Mouse (Mus musculus): ENCODE measurements around the gene Zfp536. TPM values are rescaled to one million over a fixed set of nuclear protein-coding genes. Genes with fewer than 3 reads are reported as not detected.

The Zfp536 gene
- polyA plus RNA-seq, 1 experiment from 2014 or later = 36.0 TPM

DNA sequence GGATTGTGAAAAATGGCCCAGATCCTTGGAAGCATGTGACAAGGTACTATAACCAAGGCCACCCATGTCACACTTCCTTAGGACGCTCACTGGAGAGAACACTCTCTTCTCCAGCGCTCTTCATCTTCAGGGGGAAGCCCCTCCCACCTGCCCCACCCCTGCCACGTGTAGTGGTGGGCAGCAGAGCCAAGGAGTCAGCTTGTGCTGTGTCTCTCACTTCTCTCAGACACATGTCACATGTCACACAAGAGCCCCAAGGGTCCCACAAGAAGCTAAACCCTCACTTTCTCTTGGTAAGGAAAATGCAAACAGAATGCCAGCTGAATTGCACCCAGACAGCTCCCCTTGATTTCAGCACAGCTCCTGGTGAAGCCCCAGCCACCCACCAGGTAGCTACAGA lies 213.6 kb downstream of the Zfp536 start:
- Histone ChIP-seq H3K36me3 (no peaks in the 10 kb centered on the region), H3K4me2 (replicated peaks) (no peak overlapping the region), H3K27me3 (no peaks in the 10 kb centered on the region), H3K27ac (replicated peaks) (no peak overlapping the region), H3K4me1 (peaks cover 44% of the 10 kb centered on the region), H3K4me3 (no peak overlapping the region), H3K9ac (replicated peaks) (no peak overlapping the region), H3K9me3 (no peaks in the 10 kb centered on the region)
- ATAC-seq (replicated peaks) = peak; percentile 48
- 43% methylated on average over 3 of the region's 3 CpGs for WGBS

DNA sequence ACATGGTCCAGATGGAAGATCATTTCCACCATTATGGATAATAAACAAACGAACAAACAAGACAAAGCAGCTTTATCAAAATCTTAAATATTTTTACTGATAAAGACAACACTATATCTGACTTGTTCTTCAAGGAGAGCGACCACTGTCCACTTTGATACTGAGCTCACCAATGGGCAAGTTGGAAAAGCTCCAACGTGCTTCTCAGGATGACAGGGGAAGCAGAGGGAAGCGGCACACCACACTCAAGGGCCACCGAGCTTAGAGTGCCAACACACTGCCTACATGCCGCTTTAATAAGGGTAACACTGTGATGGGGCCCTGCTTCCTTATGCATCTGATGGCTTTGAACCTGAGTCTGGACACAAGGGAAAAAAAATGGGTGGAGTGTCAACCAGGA lies 214.1 kb downstream of the Zfp536 start:
- no peaks in the 10 kb centered on the region for H3K9me3 ChIP-seq
- ATAC-seq (replicated peaks) = peak; percentile 5; the same call in 1 of the 2 replicates

DNA sequence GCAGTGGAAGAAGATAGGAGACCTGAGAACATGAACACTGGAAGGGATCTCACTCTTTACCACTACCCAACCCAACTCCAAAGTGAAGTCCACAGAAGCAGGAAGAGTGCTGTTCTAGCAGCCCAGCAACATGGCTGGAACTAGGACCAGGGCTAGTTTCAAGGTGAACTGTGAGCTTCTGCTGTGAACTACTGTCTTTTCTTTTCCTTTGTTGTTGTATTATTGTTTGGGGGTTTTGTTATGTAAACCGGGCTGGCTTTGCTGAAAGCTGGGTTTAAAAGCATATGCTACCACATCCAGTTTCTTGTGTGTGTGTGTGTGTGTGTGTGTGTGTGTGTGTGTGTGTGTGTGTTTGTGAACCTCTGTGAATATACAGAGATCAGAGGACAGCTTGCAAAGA lies 216.6 kb downstream of the Zfp536 start:
- Histone ChIP-seq H3K4me3 (no peak overlapping the region), H3K27ac (replicated peaks) (no peak overlapping the region), H3K9ac (replicated peaks) (no peak overlapping the region), H3K27me3 (no peaks in the 10 kb centered on the region), H3K4me2 (replicated peaks) (no peak overlapping the region), H3K9me3 (no peaks in the 10 kb centered on the region), H3K4me1 (peaks cover 25% of the 10 kb centered on the region), H3K36me3 (no peaks in the 10 kb centered on the region)
- 63% methylated on average over 1 of the region's 1 CpGs for WGBS
- ATAC-seq (replicated peaks) = no peak

More for the DNA sequence above, 214.1 kb downstream of the Zfp536 start:
- H3K27me3 ChIP-seq = no peaks in the 10 kb centered on the region
- WGBS = 75% methylated on average over 6 of the region's 6 CpGs
- H3K4me3 ChIP-seq = no peak overlapping the region
- peaks cover 39% of the 10 kb centered on the region for H3K4me1 ChIP-seq
- no peaks in the 10 kb centered on the region for H3K36me3 ChIP-seq
- no peak overlapping the region for H3K9ac ChIP-seq (replicated peaks)
- H3K4me2 ChIP-seq (replicated peaks) = no peak overlapping the region
- H3K27ac ChIP-seq (replicated peaks) = no peak overlapping the region

DNA sequence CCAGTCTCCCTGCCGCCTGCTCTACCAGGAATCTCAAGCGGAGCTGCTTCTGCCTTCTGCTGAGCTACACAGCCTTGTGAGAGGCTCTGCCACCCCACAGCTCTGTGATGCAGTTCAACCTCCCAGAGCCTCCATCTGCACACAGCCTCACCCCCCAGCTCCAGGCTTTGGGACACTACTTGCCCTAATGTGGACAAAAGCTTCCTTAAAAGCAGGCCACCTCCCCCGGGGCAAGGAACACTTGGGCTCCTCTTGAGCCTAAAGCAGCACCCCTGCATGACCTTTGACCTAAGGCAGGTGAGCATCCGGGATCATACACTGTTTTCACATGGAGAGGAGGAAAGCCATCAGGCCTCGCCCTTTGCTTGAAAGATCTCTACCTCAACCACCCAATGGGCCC lies 219.0 kb downstream of the Zfp536 start:
- H3K9ac ChIP-seq (replicated peaks) = no peak overlapping the region
- H3K36me3 ChIP-seq = no peaks in the 10 kb centered on the region
- no peak overlapping the region for H3K4me3 ChIP-seq
- no peak overlapping the region for H3K4me2 ChIP-seq (replicated peaks)
- no peak overlapping the region for H3K27ac ChIP-seq (replicated peaks)
- no peaks in the 10 kb centered on the region for H3K27me3 ChIP-seq
- 66% methylated on average over 5 of the region's 5 CpGs for WGBS
- peaks cover 10% of the 10 kb centered on the region for H3K4me1 ChIP-seq
- no peak for ATAC-seq (replicated peaks)
- H3K9me3 ChIP-seq = no peaks in the 10 kb centered on the region

DNA sequence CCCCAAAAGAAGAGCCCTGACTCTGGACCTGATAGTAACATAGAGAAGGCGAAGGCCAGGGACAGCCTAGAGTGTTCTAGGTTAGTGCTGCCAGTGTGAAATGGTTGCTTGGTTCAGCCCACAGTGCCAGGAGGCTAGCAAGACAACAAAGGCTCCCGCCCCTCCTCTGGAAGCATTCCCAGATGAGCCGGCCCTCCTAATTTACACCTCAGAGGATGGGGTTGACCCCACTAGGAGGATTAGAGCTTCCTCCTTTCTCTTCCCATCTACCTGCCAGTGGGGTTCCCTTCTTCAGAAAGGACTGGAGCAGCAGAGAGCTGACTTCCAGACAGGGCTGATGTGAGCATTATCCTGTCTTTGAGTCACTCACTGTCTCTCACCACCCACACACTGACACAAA lies 219.8 kb downstream of the Zfp536 start:
- Histone ChIP-seq H3K9me3 (no peaks in the 10 kb centered on the region), H3K27me3 (no peaks in the 10 kb centered on the region), H3K36me3 (no peaks in the 10 kb centered on the region), H3K4me3 (no peak overlapping the region), H3K4me1 (peaks cover 10% of the 10 kb centered on the region), H3K9ac (replicated peaks) (no peak overlapping the region), H3K27ac (replicated peaks) (no peak overlapping the region; the same call in 1 of the 2 replicates), H3K4me2 (replicated peaks) (no peak overlapping the region)
- peak; percentile 39; the same call in 1 of the 2 replicates for ATAC-seq (replicated peaks)
- WGBS = 27% methylated on average over 3 of the region's 3 CpGs

DNA sequence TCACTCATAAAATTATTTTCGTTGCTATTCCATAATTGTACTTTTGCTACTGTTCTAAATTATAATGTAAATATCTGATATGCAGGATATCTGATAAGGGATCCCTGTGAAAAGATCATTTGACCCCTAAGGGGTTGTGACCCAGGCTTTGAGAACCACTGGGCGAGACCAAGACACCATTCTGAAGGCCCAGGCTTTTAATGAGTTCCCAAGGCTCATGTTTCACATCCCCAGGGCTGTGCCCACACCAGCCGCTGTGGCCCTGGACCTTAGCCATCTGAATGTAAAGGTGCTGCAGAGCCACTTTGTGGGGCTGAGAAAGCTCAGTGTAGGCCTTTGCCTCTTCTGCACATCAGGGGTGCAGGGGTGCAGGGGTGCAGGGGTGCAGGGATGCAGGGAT lies 221.1 kb downstream of the Zfp536 start:
- Histone ChIP-seq H3K4me1 (peaks cover 10% of the 10 kb centered on the region), H3K9ac (replicated peaks) (no peak overlapping the region), H3K4me2 (replicated peaks) (no peak overlapping the region), H3K36me3 (no peaks in the 10 kb centered on the region), H3K27me3 (no peaks in the 10 kb centered on the region), H3K4me3 (no peak overlapping the region), H3K27ac (replicated peaks) (no peak overlapping the region), H3K9me3 (no peaks in the 10 kb centered on the region)
- WGBS = 73% methylated on average over 3 of the region's 3 CpGs
- ATAC-seq (replicated peaks) = no peak

DNA sequence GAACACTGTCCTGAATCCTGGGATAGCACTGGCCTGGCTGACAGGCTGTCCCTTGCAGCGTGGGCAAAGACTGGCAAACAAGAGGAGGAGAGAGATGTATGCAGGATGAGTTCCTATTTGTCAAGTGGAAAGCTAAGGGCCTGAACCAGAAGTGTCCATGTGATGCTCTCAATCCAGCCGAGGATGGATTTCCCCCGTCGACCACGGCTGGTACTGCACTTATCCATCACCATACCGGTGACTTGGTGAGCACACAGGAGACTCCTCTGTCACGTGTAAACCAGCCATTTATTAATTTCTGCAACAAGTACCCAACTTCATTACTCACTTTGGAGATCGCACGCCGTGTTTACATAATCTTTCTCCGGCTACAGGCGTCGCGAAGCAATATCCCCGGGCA lies 224.6 kb downstream of the Zfp536 start:
- H3K9ac ChIP-seq (replicated peaks) = no peak overlapping the region
- ATAC-seq (replicated peaks) = no peak
- peaks cover 4% of the 10 kb centered on the region for H3K4me1 ChIP-seq
- WGBS = 70% methylated on average over 15 of the region's 15 CpGs
- H3K27me3 ChIP-seq = no peaks in the 10 kb centered on the region
- no peaks in the 10 kb centered on the region for H3K9me3 ChIP-seq
- H3K36me3 ChIP-seq = no peaks in the 10 kb centered on the region
- no peak overlapping the region for H3K27ac ChIP-seq (replicated peaks)
- no peak overlapping the region for H3K4me2 ChIP-seq (replicated peaks)
- no peak overlapping the region for H3K4me3 ChIP-seq

DNA sequence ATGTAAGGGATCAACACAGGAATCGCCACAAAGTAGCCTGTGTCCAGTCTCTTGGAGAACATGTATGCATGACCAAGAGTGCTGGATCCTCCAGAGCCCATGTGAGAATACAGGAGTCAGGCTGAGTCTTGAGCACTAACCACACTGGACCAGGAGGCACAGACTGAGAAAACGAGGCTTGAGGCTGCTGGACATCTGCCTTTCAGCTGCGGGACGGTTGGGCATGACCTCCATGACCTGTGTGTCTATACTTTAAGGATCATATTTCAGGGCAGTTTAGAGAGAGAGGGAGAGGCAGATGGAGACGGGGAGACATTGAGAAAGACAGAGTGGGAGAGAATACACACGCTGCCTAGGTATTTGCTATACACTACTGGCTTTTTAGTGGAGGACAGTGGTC lies 229.4 kb downstream of the Zfp536 start:
- H3K27me3 ChIP-seq = no peaks in the 10 kb centered on the region
- no peaks in the 10 kb centered on the region for H3K9me3 ChIP-seq
- ATAC-seq (replicated peaks) = no peak
- H3K9ac ChIP-seq (replicated peaks) = no peak overlapping the region
- H3K27ac ChIP-seq (replicated peaks) = no peak overlapping the region
- no peaks in the 10 kb centered on the region for H3K4me1 ChIP-seq
- no peak overlapping the region for H3K4me3 ChIP-seq
- 47% methylated on average over 6 of the region's 6 CpGs for WGBS
- H3K36me3 ChIP-seq = no peaks in the 10 kb centered on the region
- H3K4me2 ChIP-seq (replicated peaks) = no peak overlapping the region

DNA sequence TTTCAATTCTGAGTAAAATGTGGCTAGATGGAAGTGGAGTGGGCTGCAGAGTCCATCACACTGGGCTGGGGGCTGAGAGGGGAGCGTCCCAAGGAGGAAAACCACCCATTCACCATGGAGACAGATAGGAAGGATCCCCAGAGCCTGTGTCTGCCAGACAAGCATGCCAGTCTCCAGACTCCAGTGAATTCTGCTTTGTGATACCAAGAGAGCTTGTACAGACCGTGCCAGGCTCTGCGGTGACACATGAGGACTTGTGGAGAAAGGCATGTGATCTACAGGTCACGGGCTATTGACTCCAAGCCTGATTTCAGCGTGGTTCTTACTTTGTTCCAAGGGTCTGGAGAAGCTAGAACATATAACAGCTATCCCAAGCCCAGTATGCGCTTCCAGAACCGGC lies 230.5 kb downstream of the Zfp536 start:
- Histone ChIP-seq H3K9ac (replicated peaks) (no peak overlapping the region), H3K4me1 (no peaks in the 10 kb centered on the region), H3K27me3 (no peaks in the 10 kb centered on the region), H3K4me3 (no peak overlapping the region), H3K27ac (replicated peaks) (no peak overlapping the region), H3K36me3 (no peaks in the 10 kb centered on the region), H3K9me3 (no peaks in the 10 kb centered on the region), H3K4me2 (replicated peaks) (no peak overlapping the region)
- ATAC-seq (replicated peaks) = no peak
- 89% methylated on average over 7 of the region's 7 CpGs for WGBS

DNA sequence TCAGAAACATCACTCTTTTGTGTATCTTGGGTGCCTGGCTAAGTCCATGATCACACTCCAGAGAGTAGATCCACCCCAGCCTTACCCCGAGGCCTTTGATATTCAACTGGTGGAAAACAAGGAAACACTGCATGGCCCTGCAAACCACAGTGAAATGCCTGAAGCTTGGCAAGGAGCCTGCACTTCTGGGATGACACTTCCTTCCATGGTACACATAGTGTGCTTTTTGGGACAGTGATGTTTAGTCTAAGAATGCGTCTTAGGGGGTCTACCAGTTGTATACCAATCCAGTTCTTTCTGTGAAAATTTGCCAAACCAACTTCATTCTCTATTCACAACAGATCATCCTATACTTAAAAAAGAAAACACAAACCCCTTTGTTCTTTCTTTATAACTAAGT lies 242.3 kb downstream of the Zfp536 start:
- no peaks in the 10 kb centered on the region for H3K36me3 ChIP-seq
- no peak overlapping the region for H3K4me3 ChIP-seq
- no peak overlapping the region for H3K4me2 ChIP-seq (replicated peaks)
- peaks cover 17% of the 10 kb centered on the region for H3K4me1 ChIP-seq
- ATAC-seq (replicated peaks) = no peak
- H3K27me3 ChIP-seq = no peaks in the 10 kb centered on the region
- no peak overlapping the region for H3K27ac ChIP-seq (replicated peaks)
- no peaks in the 10 kb centered on the region for H3K9me3 ChIP-seq
- H3K9ac ChIP-seq (replicated peaks) = no peak overlapping the region
- 82% methylated on average over 2 of the region's 2 CpGs for WGBS

DNA sequence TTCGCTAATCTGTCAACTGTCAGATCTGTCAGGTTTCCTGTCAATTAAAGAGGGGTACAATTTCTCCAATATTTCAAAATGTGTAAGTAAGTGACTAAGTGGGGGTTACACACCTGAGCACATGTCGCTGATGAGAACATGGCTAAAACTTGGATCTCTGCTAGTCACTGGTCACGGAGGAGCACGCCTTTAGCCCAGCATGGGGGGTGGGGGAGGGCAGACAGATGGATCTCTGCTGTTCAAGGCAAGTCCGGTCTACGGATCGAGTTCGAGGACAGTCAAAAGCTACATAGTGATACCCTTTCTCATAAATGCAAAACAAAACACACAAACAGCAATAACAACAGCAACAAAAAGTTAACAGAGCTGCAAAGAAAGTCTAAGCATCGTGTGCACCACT lies 245.1 kb downstream of the Zfp536 start:
- no peak overlapping the region for H3K9ac ChIP-seq (replicated peaks)
- no peak overlapping the region for H3K4me3 ChIP-seq
- H3K9me3 ChIP-seq = no peaks in the 10 kb centered on the region
- no peak overlapping the region for H3K27ac ChIP-seq (replicated peaks)
- 88% methylated on average over 9 of the region's 9 CpGs for WGBS
- H3K4me2 ChIP-seq (replicated peaks) = no peak overlapping the region
- peaks cover 14% of the 10 kb centered on the region for H3K4me1 ChIP-seq
- ATAC-seq (replicated peaks) = no peak
- no peaks in the 10 kb centered on the region for H3K36me3 ChIP-seq
- no peaks in the 10 kb centered on the region for H3K27me3 ChIP-seq

DNA sequence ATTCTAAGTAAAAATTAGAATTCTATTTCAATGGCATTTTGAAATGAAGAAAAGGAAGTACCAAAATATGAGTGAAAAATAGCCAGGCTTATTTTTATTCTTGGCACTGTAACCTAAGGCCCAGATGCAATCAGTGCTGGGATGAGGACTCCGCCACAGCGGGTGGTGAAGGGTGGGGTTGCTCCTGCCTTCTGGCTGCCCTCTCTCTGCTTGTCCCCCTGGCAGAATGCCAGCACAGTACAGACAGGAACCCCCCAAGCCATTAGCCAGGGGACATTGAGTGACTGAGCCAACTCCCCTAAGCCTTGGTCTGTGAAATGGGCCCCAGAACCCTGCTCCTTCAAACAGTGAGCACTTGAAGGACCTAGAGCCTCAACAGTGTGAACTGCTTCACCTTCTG lies 245.6 kb downstream of the Zfp536 start:
- no peaks in the 10 kb centered on the region for H3K9me3 ChIP-seq
- 0 out of 2 replicates have a peak overlapping the region, but pooled peaks have one; percentile 11 for H3K27ac ChIP-seq (replicated peaks)
- no peak overlapping the region for H3K9ac ChIP-seq (replicated peaks)
- H3K4me3 ChIP-seq = no peak overlapping the region
- H3K36me3 ChIP-seq = no peaks in the 10 kb centered on the region
- WGBS = 57% methylated on average over 2 of the region's 2 CpGs
- H3K27me3 ChIP-seq = no peaks in the 10 kb centered on the region
- H3K4me1 ChIP-seq = peaks cover 11% of the 10 kb centered on the region
- H3K4me2 ChIP-seq (replicated peaks) = no peak overlapping the region
- ATAC-seq (replicated peaks) = no peak

DNA sequence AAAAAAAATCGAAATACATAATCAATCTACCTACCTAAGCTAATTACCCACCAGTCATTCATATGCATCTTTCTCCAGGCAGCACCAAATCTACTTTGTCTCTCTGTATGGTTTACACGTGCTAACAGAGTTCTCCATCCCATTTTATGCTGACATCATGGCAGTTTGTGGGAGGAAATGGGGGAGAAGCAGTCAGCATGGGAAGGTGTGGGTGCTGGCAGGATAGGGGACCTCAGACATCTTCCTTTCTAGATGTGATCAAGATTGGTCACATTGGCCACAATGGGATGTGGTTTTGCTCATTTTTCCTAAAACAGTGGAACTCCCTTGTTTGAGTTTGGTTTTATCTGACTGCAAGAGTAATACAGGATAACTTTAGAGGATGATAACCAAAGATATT lies 252.0 kb downstream of the Zfp536 start:
- H3K9ac ChIP-seq (replicated peaks) = no peak overlapping the region
- ATAC-seq (replicated peaks) = no peak
- WGBS = 78% methylated on average over 2 of the region's 2 CpGs
- peaks cover 7% of the 10 kb centered on the region for H3K4me1 ChIP-seq
- H3K4me2 ChIP-seq (replicated peaks) = no peak overlapping the region
- H3K9me3 ChIP-seq = no peaks in the 10 kb centered on the region
- no peaks in the 10 kb centered on the region for H3K27me3 ChIP-seq
- no peaks in the 10 kb centered on the region for H3K36me3 ChIP-seq
- H3K27ac ChIP-seq (replicated peaks) = no peak overlapping the region
- H3K4me3 ChIP-seq = no peak overlapping the region
